Comparison of ENCODE assay signal across 9 mouse cellular contexts in the genomic region with DNA sequence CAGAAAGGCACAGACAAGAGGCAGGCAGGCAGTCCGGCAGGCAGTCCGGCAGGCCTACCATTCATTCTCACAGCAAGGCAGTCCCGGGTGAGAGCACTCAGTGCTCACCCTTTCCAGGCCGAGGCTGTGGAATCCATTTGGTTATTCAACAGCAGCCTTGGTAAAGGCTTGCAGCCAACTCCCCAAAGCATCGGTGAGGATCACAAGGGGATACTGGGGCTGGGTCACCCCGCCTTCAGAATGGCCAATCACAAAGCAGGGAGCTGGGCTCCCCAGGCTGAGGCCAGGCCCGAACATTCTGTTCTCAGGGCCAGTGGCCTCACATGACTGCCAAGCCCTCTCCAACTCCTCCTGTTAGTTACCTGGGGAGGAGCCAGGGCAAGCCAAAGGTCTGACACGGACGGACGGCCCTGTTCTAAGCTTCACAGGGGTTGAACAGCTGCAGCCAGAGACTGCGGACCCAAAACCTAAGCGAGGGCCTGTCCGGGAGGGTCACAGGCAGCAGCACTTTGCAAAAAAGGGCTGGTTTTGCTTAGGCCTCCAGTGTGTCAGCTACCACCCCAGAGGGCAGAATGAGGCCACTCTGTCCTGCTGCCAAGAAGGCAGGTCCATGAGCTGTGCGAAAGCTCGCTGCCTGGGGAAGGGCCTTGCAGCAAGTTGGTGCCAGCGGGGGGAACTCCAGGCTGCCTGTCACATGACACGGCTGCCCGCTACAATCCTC. TPM values are rescaled to one million over a fixed set of nuclear protein-coding genes. Genes with fewer than 3 reads are reported as not detected.
DNase-seq lines count a peak whose midpoint lies in the region; ATAC-seq and TF ChIP-seq lines count a peak whose summit lies in the region.
"Had no signal": no experiment of that assay in that cellular context is flagged by ENCODE, and none has a peak within 500 bp of the region (broad histone marks: within the 10 kb centered on the region; RNA-seq: fewer than 3 reads in every experiment).

No protein-coding gene starts in this region.

- no peaks in the 10 kb centered on the region for H3K9me3 ChIP-seq in hindbrain, embryonic 16.5 days (ENCODE audit: control insufficient read depth, low read length)
- H3K9me3 ChIP-seq in hindbrain, embryonic 13.5 days = no peaks in the 10 kb centered on the region
- H3K9me3 ChIP-seq: limb, embryonic 13.5 days had no signal

- intact Hi-C loops in left cerebral cortex, postnatal 25 days (cut with DNase I) = no loop called here

- WGBS in hindbrain, embryonic 16.5 days = 68% methylated on average over 18 of the region's 18 CpGs
- 84% methylated on average over 18 of the region's 18 CpGs for WGBS in hindbrain, embryonic 13.5 days
- WGBS in kidney, adult 2 months = 41% methylated on average over 18 of the region's 18 CpGs

- H3K36me3 ChIP-seq in hindbrain, embryonic 16.5 days (ENCODE audit: control insufficient read depth, insufficient read depth, low read length) = no peaks in the 10 kb centered on the region
- H3K36me3 ChIP-seq in hindbrain, embryonic 13.5 days = no peaks in the 10 kb centered on the region
- no peaks in the 10 kb centered on the region; the same call in 1 of the 2 replicates for H3K36me3 ChIP-seq in kidney, adult 2 months (ENCODE audit: control insufficient read depth, insufficient read depth, low read length)
- H3K36me3 ChIP-seq: limb, embryonic 13.5 days had no signal

- no peak overlapping the region for H3K4me3 ChIP-seq in hindbrain, embryonic 16.5 days (ENCODE audit: low read length)
- H3K4me3 ChIP-seq in hindbrain, embryonic 13.5 days = no peak overlapping the region
- H3K4me3 ChIP-seq in kidney, adult 2 months (ENCODE audit: insufficient read depth, low read depth, low read length) = no peak overlapping the region
- H3K4me3 ChIP-seq: limb, embryonic 13.5 days had no signal

- peak; percentile 81 for ATAC-seq in hindbrain, embryonic 16.5 days
- no peak; the same call in 1 of the 2 replicates for ATAC-seq in hindbrain, embryonic 13.5 days (ENCODE audit: low FRiP score)
- ATAC-seq in monocyte, adult 5-6 weeks (replicated peaks; ENCODE audit: insufficient number of reproducible peaks, low FRiP score, low TSS enrichment, poor library complexity, severe bottlenecking) = no peak

- no peak overlapping the region for H3K9ac ChIP-seq in hindbrain, embryonic 16.5 days (ENCODE audit: low read depth, low read length)
- no peak overlapping the region for H3K9ac ChIP-seq in hindbrain, embryonic 13.5 days
- H3K9ac ChIP-seq: limb, embryonic 13.5 days had no signal

- TF ChIP-seq CTCF in kidney, adult 2 months (conservative IDR thresholded peaks at IDR 0.05; ENCODE audit: insufficient read depth, insufficient read length, low read depth, low read length) = no peak

- peak; percentile 11 for TF ChIP-seq POLR2A in kidney, adult 2 months (IDR thresholded peaks at IDR 0.05; ENCODE audit: low read depth, low read length)

- no peak overlapping the region for H3K4me2 ChIP-seq in hindbrain, embryonic 16.5 days (ENCODE audit: low read length)
- H3K4me2 ChIP-seq in hindbrain, embryonic 13.5 days = no peak overlapping the region
- H3K4me2 ChIP-seq: limb, embryonic 13.5 days had no signal

- peaks cover 10% of the 10 kb centered on the region for H3K27me3 ChIP-seq in hindbrain, embryonic 16.5 days (replicated peaks; ENCODE audit: control insufficient read depth, insufficient read depth, low read length)
- H3K27me3 ChIP-seq in hindbrain, embryonic 13.5 days = peaks cover 14% of the 10 kb centered on the region
- H3K27me3 ChIP-seq in kidney, adult 2 months (replicated peaks; ENCODE audit: control insufficient read depth, insufficient read depth, low read length) = no peaks in the 10 kb centered on the region

- peaks cover 5% of the 10 kb centered on the region for H3K4me1 ChIP-seq in hindbrain, embryonic 16.5 days (ENCODE audit: control insufficient read depth, insufficient read depth, low read depth, low read length)
- H3K4me1 ChIP-seq in hindbrain, embryonic 13.5 days (replicated peaks) = peaks cover 11% of the 10 kb centered on the region
- H3K4me1 ChIP-seq in kidney, adult 2 months (ENCODE audit: control insufficient read depth, insufficient read depth, low read length) = peaks cover 49% of the 10 kb centered on the region

- peak overlapping the region; percentile 46; the same call in 1 of the 2 replicates for H3K27ac ChIP-seq in hindbrain, embryonic 16.5 days (ENCODE audit: low read depth, low read length)
- no peak overlapping the region for H3K27ac ChIP-seq in hindbrain, embryonic 13.5 days
- peak overlapping the region; percentile 95 for H3K27ac ChIP-seq in kidney, adult 2 months (ENCODE audit: insufficient read depth, low read depth, low read length)
- H3K27ac ChIP-seq: limb, embryonic 13.5 days had no signal

- DNase-seq in adrenal gland, adult 2 months = peak; percentile 89
- peak; percentile 52 to 74 for DNase-seq in frontal cortex, postnatal 10 days (ENCODE audit: low spot score in 2 of 2)
- peak; percentile 97 for DNase-seq in kidney, adult 2 months
- DNase-seq in left cerebral cortex, postnatal 25 days (ENCODE audit: low spot score in 2 of 2) = peak; percentile 53 to 79
- DNase-seq in embryo, embryonic 10 days (ENCODE audit: low spot score) = no peak

RNA-seq across cellular contexts. Expression of gene Prodh, which starts 6.6 kb away (rescaled TPM):
- 5.7 and 6.8 TPM in 2 replicates for polyA plus RNA-seq in hindbrain, embryonic 16.5 days (2015; fragmentation: Nextera tagmentation; extraction: Ambion mirVana)
- polyA plus RNA-seq in hindbrain, embryonic 13.5 days (2015; fragmentation: Nextera tagmentation; extraction: Ambion mirVana) = 4.8 TPM in 2 replicates
- 10 to 100 TPM; 30.2 to 46.7 TPM for total RNA-seq in adrenal gland, adult 2 months (2021)
- 68.7 and 99.1 TPM in 2 replicates for polyA plus RNA-seq in adrenal gland, adult 2 months (2012; rRNA removed)
- 397 and 415 TPM in 2 replicates for polyA plus RNA-seq in kidney, adult 2 months (2012; rRNA removed)
- 10 to 100 TPM; 34.1 to 36.7 TPM for total RNA-seq in left cerebral cortex, postnatal 25 days (2021)
- 6.4 to 11.0 TPM (median 7.1 TPM) in 3 replicates for total RNA-seq in monocyte, adult 5-6 weeks (2017)

RNA-seq across cellular contexts. Expression of gene Dgcr6, which starts 30.7 kb away (rescaled TPM):
- 145 and 162 TPM in 2 replicates for polyA plus RNA-seq in hindbrain, embryonic 16.5 days (2015; fragmentation: Nextera tagmentation; extraction: Ambion mirVana)
- 167 and 179 TPM in 2 replicates for polyA plus RNA-seq in hindbrain, embryonic 13.5 days (2015; fragmentation: Nextera tagmentation; extraction: Ambion mirVana)
- total RNA-seq in adrenal gland, adult 2 months (2021) = 10 to 100 TPM; 71.3 to 75.7 TPM
- polyA plus RNA-seq in adrenal gland, adult 2 months (2012; rRNA removed) = 127 and 132 TPM in 2 replicates
- polyA plus RNA-seq in kidney, adult 2 months (2012; rRNA removed) = 135 and 142 TPM in 2 replicates
- 10 to 100 TPM; 82.6 to 91.8 TPM for total RNA-seq in left cerebral cortex, postnatal 25 days (2021)
- total RNA-seq in monocyte, adult 5-6 weeks (2017) = 0.67 to 3.5 TPM (median 1.3 TPM) in 3 replicates

RNA-seq across cellular contexts. Expression of gene Rtn4r, which starts 44.1 kb away (rescaled TPM):
- polyA plus RNA-seq in hindbrain, embryonic 16.5 days (2015; fragmentation: Nextera tagmentation; extraction: Ambion mirVana) = 15.6 and 24.3 TPM in 2 replicates
- polyA plus RNA-seq in hindbrain, embryonic 13.5 days (2015; fragmentation: Nextera tagmentation; extraction: Ambion mirVana) = 14.0 TPM in 2 replicates
- under 1 TPM; 0.14 to 0.23 TPM for total RNA-seq in adrenal gland, adult 2 months (2021)
- polyA plus RNA-seq in adrenal gland, adult 2 months (2012; rRNA removed) = 0.58 and 0.90 TPM in 2 replicates
- polyA plus RNA-seq in kidney, adult 2 months (2012; rRNA removed) = 18.9 and 26.7 TPM in 2 replicates
- 100 to 1,000 TPM; 119 to 138 TPM for total RNA-seq in left cerebral cortex, postnatal 25 days (2021)
- total RNA-seq in monocyte, adult 5-6 weeks (2017) = 0.38 TPM in 1 of 3 replicates, not detected in the others
